Mouse (Mus musculus) hindbrain, embryonic 16.5 days (tissue): ENCODE results near the gene Olfr1386. TPM values are rescaled to one million over a fixed set of nuclear protein-coding genes. Genes with fewer than 3 reads are reported as not detected.
"Not testable (repeated sequence)": the region's sequence is repeated elsewhere in the genome, so short reads cannot be mapped to it uniquely, and the experiment has no call there.

Experiments used
- ATAC-seq: fragments of 200-750 bp; cut with Nextera tagmentation; 2 replicates; pipeline ENCODE4 v1.8.0; 2017; ENCODE audit warnings: moderate TSS enrichment, moderate library complexity
- H3K27ac ChIP-seq: fragments of 300-500 bp; sonication (generic); 2 replicates; pipeline ENCODE4 v1.5.1; 2014; ENCODE audit warnings: low read depth, mild to moderate bottlenecking, control low read depth, low read length, moderate library complexity
- H3K27me3 ChIP-seq: fragments of 300-500 bp; sonication (generic); replicated peaks from 2 replicates; pipeline ENCODE4 v1.6.1; 2014; ENCODE audit warnings: low read length; ENCODE audit not compliant: control insufficient read depth, insufficient read depth
- H3K36me3 ChIP-seq: fragments of 300-500 bp; sonication (generic); 2 replicates; pipeline ENCODE4 v1.6.1; 2014; ENCODE audit warnings: mild to moderate bottlenecking, low read length, moderate library complexity, mixed read lengths; ENCODE audit not compliant: control insufficient read depth, insufficient read depth
- H3K4me1 ChIP-seq: fragments of 300-500 bp; sonication (generic); 2 replicates; pipeline ENCODE4 v1.6.1; 2014; ENCODE audit warnings: low read depth, low read length; ENCODE audit not compliant: control insufficient read depth, insufficient read depth
- H3K4me2 ChIP-seq: fragments of 300-500 bp; sonication (generic); 2 replicates; pipeline ENCODE4 v1.6.1; 2014; ENCODE audit warnings: mild to moderate bottlenecking, low read length, control low read depth, moderate library complexity
- H3K4me3 ChIP-seq: fragments of 300-500 bp; sonication (generic); 2 replicates; pipeline ENCODE4 v1.5.1; 2014; ENCODE audit warnings: mild to moderate bottlenecking, low read length, control low read depth, moderate library complexity
- H3K9ac ChIP-seq: fragments of 300-500 bp; sonication (generic); 2 replicates; pipeline ENCODE4 v1.6.1; 2014; ENCODE audit warnings: low read depth, mild to moderate bottlenecking, control low read depth, low read length, moderate library complexity
- H3K9me3 ChIP-seq: fragments of 300-500 bp; sonication (generic); 2 replicates; pipeline ENCODE4 v1.6.1; 2014; ENCODE audit warnings: mild to moderate bottlenecking, low read length, moderate library complexity; ENCODE audit not compliant: control insufficient read depth
- WGBS: fragments of 180-500 bp; shearing (Covaris S2); extraction: QIAGEN DNeasy Blood & Tissue Kit; methylation state at CpG from one replicate; pipeline ENCODE4 v1.1.7; 2014; 5-methylcytosine and 5-hydroxymethylcytosine counted together
- polyA plus RNA-seq: library from polyadenylated mRNA; unstranded; fragments of >200 nt; fragmentation: Nextera tagmentation; extraction: Ambion mirVana; gene quantifications from 2 replicates; pipeline ENCODE4 v1.2.1, GENCODE M21; 2015

The Olfr1386 gene
- not detected in 2 replicates for polyA plus RNA-seq

DNA sequence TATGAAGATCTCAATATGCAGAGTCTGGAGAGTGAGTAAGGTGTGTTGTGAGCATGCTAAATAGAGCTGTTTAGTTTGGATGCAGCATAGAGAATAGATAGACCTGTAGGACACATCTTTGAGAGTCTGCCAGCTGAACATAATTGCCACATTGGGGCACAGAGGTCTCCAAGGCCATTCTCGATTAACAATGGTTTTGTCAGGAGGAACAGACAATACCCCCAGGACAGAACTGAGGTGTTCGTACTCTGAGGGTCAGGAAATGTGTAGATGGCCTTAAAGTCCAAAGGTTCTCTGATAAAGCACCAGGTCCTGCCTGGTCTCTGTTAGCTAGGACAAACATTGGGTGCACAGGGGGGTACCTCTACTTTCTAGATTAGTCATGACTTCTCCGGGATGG, at the start of gene Olfr1386:
Gene Olfr1386 (plus strand): TSS at position 301 of the 400 bp plus-strand sequence.
- not testable (repeated sequence) for H3K9ac ChIP-seq, H3K9me3 ChIP-seq, H3K27me3 ChIP-seq, H3K4me2 ChIP-seq, H3K4me3 ChIP-seq, ATAC-seq, H3K27ac ChIP-seq, H3K4me1 ChIP-seq, H3K36me3 ChIP-seq
- 83% methylated on average over 3 of the region's 3 CpGs for WGBS

DNA sequence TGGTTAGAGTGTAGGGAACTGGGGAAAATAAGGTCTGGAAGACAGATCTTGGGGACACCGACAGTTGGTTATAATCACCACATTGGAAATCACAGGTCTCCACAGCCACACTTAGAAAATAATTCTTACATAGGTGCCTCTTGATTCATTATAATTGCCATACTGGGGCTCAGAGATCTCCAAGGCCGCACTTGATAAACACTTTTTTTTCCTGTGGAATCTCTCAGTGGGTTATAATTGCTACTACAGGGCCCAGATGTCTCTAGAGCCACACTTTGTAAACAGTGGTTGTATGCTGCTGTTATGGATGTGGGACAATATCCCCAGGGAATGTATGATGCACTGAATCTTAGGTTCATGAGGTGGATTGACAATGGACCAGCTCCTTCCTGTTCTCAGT, 42.1 kb upstream of the Olfr1386 start, which contains the start of gene Olfr1389:
Gene Olfr1389 (plus strand): TSS at position 301 of the 400 bp plus-strand sequence.
- 88% methylated on average over 2 of the region's 2 CpGs for WGBS
- Histone ChIP-seq H3K4me2 (no peak within 1 kb of the TSS), H3K9ac (no peak within 1 kb of the TSS), H3K4me1 (no peaks in the 10 kb centered on the region), H3K27ac (no peak within 1 kb of the TSS), H3K36me3 (no peaks in the 10 kb centered on the region), H3K27me3 (no peaks in the 10 kb centered on the region), H3K4me3 (no peak within 1 kb of the TSS), H3K9me3 (no peaks in the 10 kb centered on the region)
- ATAC-seq = no peak

DNA sequence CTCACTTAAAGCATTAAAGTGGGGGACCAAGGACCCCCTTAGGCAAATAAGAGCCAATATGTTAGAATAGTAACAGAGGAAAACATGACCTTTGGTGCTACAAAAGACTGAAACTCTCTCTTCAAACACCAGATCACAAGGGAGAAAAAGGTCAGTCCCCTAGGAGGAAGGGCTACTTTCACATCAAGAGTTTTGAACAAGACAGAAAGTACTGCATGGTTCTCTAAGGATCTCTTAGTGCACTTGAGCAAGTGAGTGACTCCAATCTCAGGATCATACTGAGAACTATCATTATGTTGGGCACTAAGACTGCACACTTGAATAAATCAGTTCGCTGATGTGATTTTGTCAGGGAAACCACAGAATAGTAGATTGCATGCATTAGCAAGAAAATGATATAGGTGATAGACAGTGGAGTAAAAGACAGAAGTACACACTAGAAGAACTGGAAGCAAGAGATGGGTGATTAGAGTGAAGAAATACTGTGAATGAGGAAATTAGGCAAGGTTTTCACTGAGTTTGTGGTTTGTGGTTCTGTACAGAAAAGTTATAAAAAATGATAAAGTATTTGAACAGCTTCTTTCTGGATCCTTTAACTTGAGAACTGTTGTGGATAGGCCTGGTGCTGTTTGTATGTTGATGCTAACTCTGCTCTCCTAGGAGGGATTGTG, 39.5 kb upstream of the Olfr1386 start:
- ATAC-seq = no peak
- Histone ChIP-seq H3K9ac (no peak overlapping the region), H3K4me2 (no peak overlapping the region), H3K4me3 (no peak overlapping the region), H3K27ac (no peak overlapping the region), H3K27me3 (no peaks in the 10 kb centered on the region), H3K4me1 (no peaks in the 10 kb centered on the region), H3K36me3 (no peaks in the 10 kb centered on the region), H3K9me3 (no peaks in the 10 kb centered on the region)
- WGBS = 79% methylated on average over 1 of the region's 1 CpGs

GRCm38 (mm10) chr11:49429641-49430040, 35.2 kb upstream of the Olfr1386 start:
- no peak for ATAC-seq
- Histone ChIP-seq H3K27me3 (no peaks in the 10 kb centered on the region), H3K4me3 (no peak overlapping the region), H3K27ac (no peak overlapping the region), H3K36me3 (no peaks in the 10 kb centered on the region), H3K9ac (no peak overlapping the region), H3K4me2 (no peak overlapping the region), H3K4me1 (no peaks in the 10 kb centered on the region), H3K9me3 (0 out of 2 replicates have a peak, but pooled peaks cover 3% of the 10 kb centered on the region)
- WGBS = 75% methylated on average over 2 of the region's 2 CpGs

DNA sequence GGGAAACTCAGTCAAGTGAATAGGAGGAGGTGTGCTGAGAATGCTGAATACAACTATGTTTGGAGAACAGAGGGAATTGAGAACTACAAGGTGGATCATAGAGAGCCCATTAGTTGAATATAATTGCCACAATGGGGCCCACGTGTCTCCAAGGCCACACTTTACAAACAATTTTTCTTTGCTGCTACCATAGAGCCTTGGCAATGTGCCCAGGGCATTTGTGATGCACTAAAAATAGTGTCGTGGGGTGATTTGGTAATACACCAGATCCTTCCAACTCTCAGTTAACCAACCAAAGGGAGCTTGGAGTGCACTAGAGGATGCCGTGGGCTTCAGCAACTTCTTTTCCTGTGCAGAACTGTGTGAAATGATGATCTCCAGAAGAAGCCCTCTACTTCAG, 28.4 kb upstream of the Olfr1386 start, which contains the start of gene Olfr1388:
Gene Olfr1388 (plus strand): TSS at position 214 of the 400 bp plus-strand sequence.
- H3K4me3 ChIP-seq = no peak within 1 kb of the TSS
- WGBS = 51% methylated on average over 3 of the region's 3 CpGs
- no peak within 1 kb of the TSS for H3K9ac ChIP-seq
- H3K27me3 ChIP-seq = no peaks in the 10 kb centered on the region
- no peaks in the 10 kb centered on the region for H3K4me1 ChIP-seq
- no peak for ATAC-seq
- H3K27ac ChIP-seq = no peak within 1 kb of the TSS
- H3K9me3 ChIP-seq = 0 out of 2 replicates have a peak, but pooled peaks cover 3% of the 10 kb centered on the region
- H3K4me2 ChIP-seq = no peak within 1 kb of the TSS
- H3K36me3 ChIP-seq = no peaks in the 10 kb centered on the region

DNA sequence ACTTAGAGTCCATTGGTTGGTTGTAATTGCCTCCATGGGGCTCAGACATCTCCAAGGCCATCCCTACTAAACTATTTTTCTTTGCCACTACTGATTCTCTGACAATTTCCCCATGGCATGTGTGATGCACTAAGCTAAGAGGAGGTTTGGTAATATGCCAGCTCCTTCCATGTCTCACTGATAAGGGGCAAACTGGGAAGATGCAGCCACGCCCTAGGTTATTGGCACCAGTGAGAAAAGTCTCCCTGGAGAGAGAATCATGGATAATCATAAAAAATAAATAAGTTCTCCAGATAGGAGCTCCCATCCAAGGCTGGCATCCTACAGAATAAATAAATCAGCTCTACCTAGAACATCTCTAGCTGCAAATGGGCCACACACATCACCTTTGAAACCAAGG, 9.8 kb upstream of the Olfr1386 start, which contains the start of gene Olfr1387:
Gene Olfr1387 (plus strand): TSS at position 301 of the 400 bp plus-strand sequence.
- 79% methylated on average over 1 of the region's 1 CpGs for WGBS
- H3K27ac ChIP-seq = no peak within 1 kb of the TSS
- no peaks in the 10 kb centered on the region for H3K36me3 ChIP-seq
- H3K4me1 ChIP-seq = no peaks in the 10 kb centered on the region
- no peak within 1 kb of the TSS for H3K4me2 ChIP-seq
- no peak within 1 kb of the TSS for H3K4me3 ChIP-seq
- no peak for ATAC-seq
- H3K9me3 ChIP-seq = no peaks in the 10 kb centered on the region
- no peaks in the 10 kb centered on the region for H3K27me3 ChIP-seq
- H3K9ac ChIP-seq = no peak within 1 kb of the TSS

- H3K27me3 ChIP-seq = no peaks in the 10 kb centered on the region
- H3K4me1 ChIP-seq = no peaks in the 10 kb centered on the region
- no peak overlapping the region for H3K27ac ChIP-seq
- no peak overlapping the region for H3K4me3 ChIP-seq
- no peaks in the 10 kb centered on the region for H3K36me3 ChIP-seq
- H3K9me3 ChIP-seq = no peaks in the 10 kb centered on the region
- 53% methylated on average over 4 of the region's 4 CpGs for WGBS
- no peak for ATAC-seq
- no peak overlapping the region for H3K9ac ChIP-seq
- no peak overlapping the region for H3K4me2 ChIP-seq
Measured at GRCm38 (mm10) chr11:49485973-49486372, 21.1 kb downstream of the Olfr1386 start.

- H3K9ac ChIP-seq, H3K4me3 ChIP-seq, H3K27ac ChIP-seq, H3K9me3 ChIP-seq, H3K4me1 ChIP-seq, H3K4me2 ChIP-seq, H3K27me3 ChIP-seq, ATAC-seq, H3K36me3 ChIP-seq: not testable (repeated sequence)
- 76% methylated on average over 1 of the region's 1 CpGs for WGBS
Measured at GRCm38 (mm10) chr11:49488770-49489169, 23.9 kb downstream of the Olfr1386 start, which contains the start of gene Olfr1385. Olfr1385 (plus strand) TSS chr11:49489070.

- Histone ChIP-seq H3K36me3 (no peaks in the 10 kb centered on the region), H3K27ac (no peak overlapping the region), H3K4me2 (no peak overlapping the region), H3K27me3 (no peaks in the 10 kb centered on the region), H3K4me3 (no peak overlapping the region), H3K9me3 (no peaks in the 10 kb centered on the region), H3K4me1 (no peaks in the 10 kb centered on the region), H3K9ac (no peak overlapping the region)
- no peak for ATAC-seq
- WGBS = 75% methylated on average over 5 of the region's 5 CpGs
Measured at GRCm38 (mm10) chr11:49518086-49518485, 53.2 kb downstream of the Olfr1386 start.
